ENCODE assay signal across 14 mouse cellular contexts in genomic region chr11:117540609-117541008, GRCm38 (mm10). TPM values are rescaled to one million over a fixed set of nuclear protein-coding genes. Genes with fewer than 3 reads are reported as not detected.
DNase-seq lines count a peak whose midpoint lies in the region; ATAC-seq and TF ChIP-seq lines count a peak whose summit lies in the region.
"Had no signal": no experiment of that assay in that cellular context is flagged by ENCODE, and none has a peak within 500 bp of the region (broad histone marks: within the 10 kb centered on the region; RNA-seq: fewer than 3 reads in every experiment).

No protein-coding gene starts in this region.

- no peak for DNase-seq in testis, postnatal 10 days (ENCODE audit: low spot score)
- no peak for DNase-seq in adrenal gland, postnatal 10 days
- DNase-seq in kidney, postnatal 36 days = no peak
- DNase-seq: cerebellum, adult 9-10 months; liver, embryonic 13.5 days; spleen, adult 18-20 months had no signal

- TF ChIP-seq CTCF in testis, adult 2 months (IDR thresholded peaks at IDR 0.05; ENCODE audit: control insufficient read depth, insufficient read depth, insufficient replicate concordance, low read depth, low read length) = no peak

- H3K4me3 ChIP-seq in testis, adult 2 months (ENCODE audit: control insufficient read depth, low read depth, low read length) = peak overlapping the region; percentile 54
- no peak overlapping the region for H3K4me3 ChIP-seq in hindbrain, embryonic 12.5 days
- no peak overlapping the region for H3K4me3 ChIP-seq in midbrain, embryonic 12.5 days
- H3K4me3 ChIP-seq: liver, embryonic 13.5 days had no signal

- H3K4me2 ChIP-seq in hindbrain, embryonic 12.5 days (replicated peaks) = peak overlapping the region; percentile 28; the same call in 1 of the 2 replicates
- peak overlapping the region; percentile 7; the same call in 1 of the 2 replicates for H3K4me2 ChIP-seq in midbrain, embryonic 12.5 days (replicated peaks)
- H3K4me2 ChIP-seq: liver, embryonic 13.5 days had no signal

- peak overlapping the region; percentile 43 for H3K9ac ChIP-seq in hindbrain, embryonic 12.5 days
- H3K9ac ChIP-seq in midbrain, embryonic 12.5 days (replicated peaks) = 0 out of 2 replicates have a peak overlapping the region, but pooled peaks have one; percentile 43
- H3K9ac ChIP-seq: liver, embryonic 13.5 days had no signal

- H3K36me3 ChIP-seq in testis, adult 2 months (ENCODE audit: control insufficient read depth, insufficient read depth, low read length) = no peaks in the 10 kb centered on the region
- no peaks in the 10 kb centered on the region for H3K36me3 ChIP-seq in hindbrain, embryonic 12.5 days
- no peaks in the 10 kb centered on the region for H3K36me3 ChIP-seq in midbrain, embryonic 12.5 days
- H3K36me3 ChIP-seq: liver, embryonic 13.5 days had no signal

- peaks cover 2% of the 10 kb centered on the region for H3K4me1 ChIP-seq in testis, adult 2 months (ENCODE audit: control insufficient read depth, insufficient read depth, low read length)
- peaks cover 46% of the 10 kb centered on the region for H3K4me1 ChIP-seq in hindbrain, embryonic 12.5 days
- peaks cover 36% of the 10 kb centered on the region for H3K4me1 ChIP-seq in midbrain, embryonic 12.5 days
- H3K4me1 ChIP-seq: liver, embryonic 13.5 days had no signal

- TF ChIP-seq POLR2A in testis, adult 2 months (IDR thresholded peaks at IDR 0.05; ENCODE audit: control insufficient read depth, low read depth, low read length) = no peak

- no peak for ATAC-seq in hindbrain, embryonic 12.5 days (ENCODE audit: low FRiP score)
- ATAC-seq in midbrain, embryonic 12.5 days (ENCODE audit: low FRiP score, low read depth) = no peak
- ATAC-seq in erythroid progenitor cell, adult 5-6 weeks (replicated peaks; ENCODE audit: low FRiP score, poor library complexity, severe bottlenecking) = no peak
- ATAC-seq: activated CD4-positive, CD25-positive, alpha-beta regulatory T cell, adult 4 months had no signal

- H3K27ac ChIP-seq in testis, adult 2 months (ENCODE audit: control insufficient read depth, insufficient read depth, low read depth, low read length) = no peak overlapping the region
- H3K27ac ChIP-seq in hindbrain, embryonic 12.5 days = peak overlapping the region; percentile 88
- H3K27ac ChIP-seq in midbrain, embryonic 12.5 days (replicated peaks) = peak overlapping the region; percentile 83
- H3K27ac ChIP-seq: liver, embryonic 13.5 days had no signal

- 36% methylated on average over 5 of the region's 5 CpGs for WGBS in hindbrain, embryonic 12.5 days
- 23% methylated on average over 5 of the region's 5 CpGs for WGBS in midbrain, embryonic 12.5 days

- no peaks in the 10 kb centered on the region for H3K9me3 ChIP-seq in hindbrain, embryonic 12.5 days (replicated peaks)
- H3K9me3 ChIP-seq in midbrain, embryonic 12.5 days = no peaks in the 10 kb centered on the region
- H3K9me3 ChIP-seq: liver, embryonic 13.5 days had no signal

- no peaks in the 10 kb centered on the region for H3K27me3 ChIP-seq in testis, adult 2 months (ENCODE audit: control insufficient read depth, insufficient read depth, low read length)
- peaks cover under 1% of the 10 kb centered on the region; the same call in 1 of the 2 replicates for H3K27me3 ChIP-seq in hindbrain, embryonic 12.5 days
- peaks cover 16% of the 10 kb centered on the region for H3K27me3 ChIP-seq in midbrain, embryonic 12.5 days

RNA-seq across cellular contexts. Expression of gene Gm11733, which starts 56.4 kb away (rescaled TPM):
- polyA plus RNA-seq in testis, adult 2 months (2012; rRNA removed) = not detected in 2 replicates
- not detected in 2 replicates for polyA plus RNA-seq in hindbrain, embryonic 12.5 days (2016; fragmentation: Nextera tagmentation; extraction: Ambion mirVana)
- polyA plus RNA-seq in midbrain, embryonic 12.5 days (2016; fragmentation: Nextera tagmentation; extraction: Ambion mirVana) = not detected in 2 replicates
- not detected for total RNA-seq in adrenal gland, postnatal 10 days (2021)
- total RNA-seq in erythroid progenitor cell, adult 5-6 weeks (2015; ENCODE audit: low replicate concordance) = not detected in 2 replicates
- total RNA-seq in erythroid progenitor cell, adult 5-6 weeks (2017; ENCODE audit: low replicate concordance) = not detected in 2 replicates
- total RNA-seq: granulocyte monocyte progenitor cell, adult 5-6 weeks had no signal
- polyA plus RNA-seq: C2C12; heart, postnatal 0 days; liver, embryonic 13.5 days had no signal
